Mouse (Mus musculus) limb, embryonic 10.5 days (tissue): ENCODE results near the gene Mdh2. TPM values are rescaled to one million over a fixed set of nuclear protein-coding genes. Genes with fewer than 3 reads are reported as not detected.

Experiments used
- DNase-seq: peaks from one replicate; pipeline ENCODE4 v3.0.0-alpha.2; 2017; ENCODE audit warnings: low spot score
- H3K27ac ChIP-seq: fragments of 300-500 bp; sonication (generic); 2 replicates; pipeline ENCODE4 v1.5.1; 2016; ENCODE audit warnings: mild to moderate bottlenecking
- H3K27me3 ChIP-seq: fragments of 300-500 bp; sonication (generic); 2 replicates; pipeline ENCODE4 v1.6.1; 2016; ENCODE audit warnings: low read depth, mild to moderate bottlenecking; ENCODE audit not compliant: poor library complexity, severe bottlenecking
- H3K36me3 ChIP-seq: fragments of 300-500 bp; sonication (generic); 2 replicates; pipeline ENCODE4 v1.6.1; 2016; ENCODE audit warnings: mild to moderate bottlenecking, moderate library complexity
- H3K4me1 ChIP-seq: fragments of 300-500 bp; sonication (generic); 2 replicates; pipeline ENCODE4 v1.6.1; 2016
- H3K4me3 ChIP-seq: fragments of 300-500 bp; sonication (generic); 2 replicates; pipeline ENCODE4 v1.5.1; 2016; ENCODE audit warnings: mild to moderate bottlenecking, moderate library complexity
- H3K9me3 ChIP-seq: fragments of 300-500 bp; sonication (generic); replicated peaks from 2 replicates; pipeline ENCODE4 v1.6.1; 2016; ENCODE audit warnings: mild to moderate bottlenecking
- WGBS: fragments of 180-500 bp; shearing (Covaris S2); methylation state at CpG from one replicate; pipeline ENCODE4 v1.1.7; 2016; 5-methylcytosine and 5-hydroxymethylcytosine counted together
- polyA plus RNA-seq: library from polyadenylated mRNA; unstranded; fragments of >200 nt; fragmentation: Nextera tagmentation; extraction: Ambion mirVana; gene quantifications from 2 replicates; pipeline ENCODE4 v1.2.1, GENCODE M21; 2016

Mdh2 gene
- polyA plus RNA-seq, 1 experiment from 2014 or later, result 600 TPM

DNA sequence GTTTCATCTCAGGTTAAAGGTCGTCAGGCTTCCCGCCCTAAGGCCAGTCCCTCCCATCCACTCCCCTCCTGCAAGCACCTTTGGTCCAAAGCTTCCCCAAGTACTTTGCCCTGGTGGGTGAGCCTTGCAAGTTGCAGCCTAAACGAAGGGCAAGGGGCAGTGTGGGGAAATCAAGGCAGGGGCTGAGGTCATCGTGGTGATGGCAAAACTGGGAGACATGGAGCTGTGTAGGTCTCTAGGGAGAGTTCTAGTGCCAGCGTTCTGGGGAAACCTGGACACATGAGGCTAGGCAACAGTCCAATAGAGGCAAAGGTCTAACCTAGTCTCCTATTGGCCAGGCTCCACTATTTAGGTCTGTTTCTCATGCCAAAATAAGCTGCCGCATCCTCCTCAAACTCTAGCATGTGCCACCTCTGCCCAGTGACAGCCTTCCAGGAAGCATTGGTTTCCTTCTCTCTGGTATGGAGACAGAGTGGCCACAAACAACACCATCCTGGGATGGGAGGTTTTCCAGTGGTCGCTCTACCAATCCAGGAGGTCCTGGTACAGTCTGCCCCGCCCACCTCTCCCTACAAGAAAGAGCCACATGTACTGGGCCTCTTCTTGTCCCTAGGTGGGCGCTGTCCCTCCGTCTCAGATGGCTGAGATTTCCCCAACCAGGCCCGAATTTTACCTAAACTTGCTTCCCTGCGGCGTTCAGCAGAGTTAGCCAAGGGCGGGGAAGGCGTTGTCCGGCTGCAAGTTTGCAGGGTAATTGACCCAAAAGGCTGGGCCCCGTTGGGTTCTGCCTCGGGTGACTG lies 35.1 kb upstream of the Mdh2 start:
- peaks cover 5% of the 10 kb centered on the region for H3K27me3 ChIP-seq
- no peaks in the 10 kb centered on the region for H3K9me3 ChIP-seq
- peak overlapping the region; percentile 83 for H3K27ac ChIP-seq
- peak overlapping the region; percentile 82 for H3K4me3 ChIP-seq
- peaks cover 27% of the 10 kb centered on the region for H3K4me1 ChIP-seq
- peak; percentile 54 for DNase-seq
- WGBS, result 21% methylated on average over 18 of the region's 18 CpGs
- H3K36me3 ChIP-seq, result peaks cover 26% of the 10 kb centered on the region

DNA sequence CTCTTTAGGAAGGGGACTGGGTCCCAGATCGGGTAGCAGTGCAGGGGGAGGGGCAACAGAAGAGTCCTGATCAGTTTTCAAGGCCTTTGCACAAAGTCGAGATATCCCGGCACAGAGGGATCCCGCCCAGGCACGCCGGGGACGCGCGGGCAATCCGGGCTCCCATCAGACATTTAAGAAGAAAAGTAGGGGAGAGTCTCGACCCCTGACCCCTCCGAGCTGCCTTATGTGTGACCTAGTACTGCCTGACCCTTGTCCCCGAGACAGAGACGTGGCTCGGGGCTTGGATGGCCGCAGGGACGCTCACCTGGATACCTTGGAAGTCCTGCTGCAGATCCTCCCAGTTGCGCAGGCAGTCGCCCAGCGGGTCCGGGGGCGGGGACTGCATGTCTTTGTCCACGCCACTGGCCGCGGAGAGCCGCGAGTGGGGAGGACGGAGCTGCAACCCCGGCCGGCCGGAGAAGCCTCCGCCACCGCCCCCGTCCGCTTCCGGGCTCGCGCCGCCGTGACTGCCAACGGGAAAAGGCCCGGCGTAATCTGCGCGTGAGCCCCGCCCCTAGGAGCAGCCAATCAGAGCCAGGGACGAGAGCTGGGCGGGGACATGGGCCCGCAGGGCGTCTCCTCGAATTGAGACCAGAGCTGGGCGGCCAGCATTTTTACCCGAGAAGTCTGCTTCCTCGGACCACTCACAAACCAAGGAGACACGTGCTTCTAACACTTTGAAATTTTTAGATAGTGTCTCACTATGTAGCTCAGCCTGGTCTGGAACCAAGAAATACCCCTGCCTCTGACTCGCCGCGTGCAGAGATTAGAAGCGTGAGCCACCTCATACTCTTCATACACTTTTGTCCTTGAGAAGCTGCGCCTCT lies 34.3 kb upstream of the Mdh2 start, which contains the start of gene Tmem120a:
TSS of gene Tmem120a (minus strand) at position 708 of the 869 bp plus-strand sequence.
- peak within 1 kb of the TSS; percentile 82 for H3K4me3 ChIP-seq
- no peaks in the 10 kb centered on the region for H3K9me3 ChIP-seq
- WGBS, result under 1% methylated on average over 60 of the region's 60 CpGs
- peak within 1 kb of the TSS; percentile 83 for H3K27ac ChIP-seq
- H3K36me3 ChIP-seq, result peaks cover 24% of the 10 kb centered on the region
- peak; percentile 94 for DNase-seq
- H3K27me3 ChIP-seq, result peaks cover 5% of the 10 kb centered on the region
- H3K4me1 ChIP-seq, result peaks cover 27% of the 10 kb centered on the region

DNA sequence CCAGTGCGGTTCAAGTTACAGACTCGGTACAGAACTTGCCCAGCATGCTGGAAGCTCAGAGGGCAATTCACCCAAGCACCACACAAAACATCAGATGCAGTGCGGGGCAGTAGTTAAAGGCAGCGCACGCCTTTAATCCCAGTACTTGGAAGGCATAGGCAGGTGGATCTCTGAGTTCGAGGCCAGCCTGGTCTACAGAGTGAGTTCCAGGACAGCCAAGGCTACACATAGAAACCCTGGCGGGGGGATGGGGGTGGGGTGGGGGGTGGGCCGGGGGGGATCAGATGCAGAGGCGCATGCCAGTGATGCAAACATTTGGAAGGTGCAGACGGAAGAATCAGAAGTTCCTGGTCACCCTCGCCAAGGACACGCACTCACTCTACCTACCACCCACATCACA lies 33.5 kb upstream of the Mdh2 start:
- no peak for DNase-seq
- H3K36me3 ChIP-seq, result peaks cover 19% of the 10 kb centered on the region
- H3K4me3 ChIP-seq, result peak overlapping the region; percentile 82
- H3K9me3 ChIP-seq, result no peaks in the 10 kb centered on the region
- 17% methylated on average over 12 of the region's 12 CpGs for WGBS
- H3K4me1 ChIP-seq, result peaks cover 27% of the 10 kb centered on the region
- peak overlapping the region; percentile 83 for H3K27ac ChIP-seq
- H3K27me3 ChIP-seq, result peaks cover 5% of the 10 kb centered on the region

DNA sequence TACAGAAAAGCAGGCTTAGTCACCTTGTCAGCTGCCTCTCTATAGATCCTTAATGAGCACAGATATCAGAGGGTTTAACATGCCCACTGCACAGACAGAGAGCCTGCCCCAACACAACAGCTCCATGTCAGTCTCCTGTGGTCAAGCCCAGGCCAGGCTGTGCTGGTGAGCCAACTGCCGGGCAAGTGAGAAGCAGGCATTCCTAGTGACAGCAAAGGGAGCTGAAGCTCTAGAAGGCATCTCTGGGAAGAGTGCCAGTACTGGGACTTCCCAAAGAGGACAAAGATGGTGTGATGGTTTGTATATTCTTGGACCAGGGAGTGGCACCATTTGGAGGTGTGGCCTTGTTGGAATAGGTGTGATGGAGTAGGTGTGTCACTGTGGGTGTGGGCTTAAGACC lies 27.2 kb upstream of the Mdh2 start:
- Histone ChIP-seq H3K27me3 (peaks cover under 1% of the 10 kb centered on the region; the same call in 1 of the 2 replicates), H3K9me3 (no peaks in the 10 kb centered on the region), H3K27ac (no peak overlapping the region), H3K4me3 (no peak overlapping the region), H3K4me1 (no peaks in the 10 kb centered on the region), H3K36me3 (no peaks in the 10 kb centered on the region)
- 83% methylated on average over 1 of the region's 1 CpGs for WGBS
- DNase-seq, result no peak

DNA sequence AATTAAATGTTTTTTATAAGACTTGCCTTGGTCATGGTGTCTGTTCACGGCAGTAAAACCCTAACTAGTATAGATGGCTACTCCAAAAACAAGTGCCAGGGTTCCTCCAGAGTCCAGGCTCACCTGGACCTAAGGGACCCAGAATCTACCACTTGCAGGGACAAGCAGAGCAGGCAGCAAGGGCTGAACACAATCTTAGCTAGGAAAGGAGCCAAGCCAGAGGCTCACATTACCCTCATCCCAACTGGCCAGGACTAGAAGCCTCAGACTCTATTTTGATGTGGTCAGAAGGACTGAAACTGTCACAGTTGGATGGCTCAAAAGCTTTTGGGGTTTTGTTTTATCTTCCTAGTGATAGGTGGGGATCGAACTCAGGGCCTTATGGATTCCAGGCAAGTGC lies 26.7 kb upstream of the Mdh2 start:
- no peaks in the 10 kb centered on the region for H3K4me1 ChIP-seq
- H3K36me3 ChIP-seq, result no peaks in the 10 kb centered on the region
- no peaks in the 10 kb centered on the region for H3K9me3 ChIP-seq
- H3K4me3 ChIP-seq, result no peak overlapping the region
- H3K27me3 ChIP-seq, result no peaks in the 10 kb centered on the region
- WGBS, result 77% methylated on average over 2 of the region's 2 CpGs
- no peak for DNase-seq
- no peak overlapping the region for H3K27ac ChIP-seq

DNA sequence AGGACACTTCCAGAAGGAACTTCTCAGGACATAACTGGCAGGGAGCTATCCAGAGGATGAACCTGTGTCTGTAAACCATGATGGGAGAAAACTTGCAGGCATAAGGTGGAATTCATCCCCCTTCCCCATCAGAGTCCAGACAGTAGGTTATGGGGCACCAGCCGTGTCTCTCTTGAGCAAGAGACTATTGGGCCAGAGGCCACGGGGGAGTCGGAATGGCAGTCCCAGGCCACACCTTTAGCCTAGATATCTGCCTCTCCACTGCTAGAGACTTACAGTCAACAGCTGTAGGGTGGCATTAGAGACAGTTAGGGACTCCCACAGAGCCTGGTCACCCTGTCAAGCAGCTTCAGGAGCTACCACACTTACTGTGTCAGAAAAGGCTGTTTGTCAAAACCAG lies 16.4 kb upstream of the Mdh2 start:
- no peak for DNase-seq

DNA sequence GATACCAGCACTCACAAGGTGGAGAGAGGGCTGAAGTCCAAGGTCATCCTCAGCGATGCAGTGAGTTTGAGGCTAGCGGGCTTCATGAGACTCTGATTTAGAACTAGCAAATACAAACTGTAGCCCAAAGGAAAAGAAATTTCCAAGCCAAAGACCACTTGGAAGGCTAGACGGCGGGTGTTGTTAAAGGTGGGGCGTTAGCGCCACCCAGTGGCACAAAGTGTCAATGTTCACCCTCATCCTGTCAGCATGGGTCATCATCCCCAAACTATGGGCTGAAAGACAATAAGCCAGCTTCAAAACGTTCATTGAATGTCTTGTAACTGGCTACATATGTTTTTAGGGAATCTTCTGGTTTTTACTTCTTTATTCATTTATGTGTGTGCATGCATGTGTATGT lies 14.8 kb upstream of the Mdh2 start:
- H3K4me1 ChIP-seq, result no peaks in the 10 kb centered on the region
- H3K27ac ChIP-seq, result no peak overlapping the region
- no peak overlapping the region for H3K4me3 ChIP-seq
- 4% methylated on average over 7 of the region's 7 CpGs for WGBS
- no peaks in the 10 kb centered on the region for H3K36me3 ChIP-seq
- no peaks in the 10 kb centered on the region for H3K27me3 ChIP-seq
- peak; percentile 87 for DNase-seq
- no peaks in the 10 kb centered on the region for H3K9me3 ChIP-seq

More for the DNA sequence above, 16.4 kb upstream of the Mdh2 start:
- Histone ChIP-seq H3K36me3 (no peaks in the 10 kb centered on the region), H3K9me3 (no peaks in the 10 kb centered on the region), H3K27ac (no peak overlapping the region), H3K4me3 (no peak overlapping the region), H3K4me1 (no peaks in the 10 kb centered on the region), H3K27me3 (no peaks in the 10 kb centered on the region)
- 71% methylated on average over 3 of the region's 3 CpGs for WGBS

DNA sequence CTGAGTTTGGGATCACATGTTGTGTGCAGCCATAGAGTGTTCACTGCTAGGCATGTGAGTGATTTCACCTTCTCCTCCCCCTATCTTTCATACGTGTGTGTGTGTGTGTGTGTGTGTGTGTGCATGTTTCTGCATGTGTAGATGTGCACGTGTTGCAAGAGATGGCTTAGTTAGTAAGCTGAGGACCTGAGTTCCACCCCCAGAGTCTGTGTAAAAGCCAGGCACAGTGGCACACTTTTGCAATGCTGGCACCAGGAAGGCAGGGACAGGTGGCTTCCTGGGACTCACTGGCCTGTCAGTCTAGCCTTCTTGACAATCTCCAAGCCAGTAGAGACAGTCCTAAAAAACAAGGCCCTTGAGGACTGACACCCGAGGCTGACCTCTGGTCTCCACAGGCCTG lies 13.3 kb upstream of the Mdh2 start:
- Histone ChIP-seq H3K4me1 (no peaks in the 10 kb centered on the region), H3K27ac (no peak overlapping the region), H3K36me3 (no peaks in the 10 kb centered on the region), H3K27me3 (no peaks in the 10 kb centered on the region), H3K9me3 (no peaks in the 10 kb centered on the region), H3K4me3 (no peak overlapping the region)
- DNase-seq, result no peak
- WGBS, result 75% methylated on average over 3 of the region's 3 CpGs

DNA sequence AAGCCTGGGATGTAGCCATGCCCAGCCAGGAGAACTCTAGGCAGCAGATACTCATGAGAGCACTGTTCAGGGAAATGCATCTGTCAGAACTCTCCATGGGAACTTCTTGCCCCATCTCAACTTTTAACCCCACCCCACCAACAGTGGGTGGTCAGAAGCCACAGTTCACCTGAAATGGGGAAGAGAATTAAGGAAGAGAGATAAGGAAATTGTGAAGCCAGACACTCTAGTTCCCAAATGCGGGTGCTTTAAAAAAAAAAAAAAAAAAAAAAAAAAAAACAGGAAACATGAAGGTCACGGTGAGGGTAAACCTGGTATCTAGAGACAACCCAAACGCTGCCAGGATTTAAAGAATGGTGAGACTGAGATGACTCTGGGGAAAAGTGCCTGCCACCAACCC lies 5.8 kb upstream of the Mdh2 start:
- WGBS, result 72% methylated on average over 3 of the region's 3 CpGs
- Histone ChIP-seq H3K4me3 (no peak overlapping the region), H3K27ac (no peak overlapping the region), H3K4me1 (peaks cover 3% of the 10 kb centered on the region), H3K36me3 (no peaks in the 10 kb centered on the region), H3K27me3 (no peaks in the 10 kb centered on the region), H3K9me3 (no peaks in the 10 kb centered on the region)
- no peak for DNase-seq

DNA sequence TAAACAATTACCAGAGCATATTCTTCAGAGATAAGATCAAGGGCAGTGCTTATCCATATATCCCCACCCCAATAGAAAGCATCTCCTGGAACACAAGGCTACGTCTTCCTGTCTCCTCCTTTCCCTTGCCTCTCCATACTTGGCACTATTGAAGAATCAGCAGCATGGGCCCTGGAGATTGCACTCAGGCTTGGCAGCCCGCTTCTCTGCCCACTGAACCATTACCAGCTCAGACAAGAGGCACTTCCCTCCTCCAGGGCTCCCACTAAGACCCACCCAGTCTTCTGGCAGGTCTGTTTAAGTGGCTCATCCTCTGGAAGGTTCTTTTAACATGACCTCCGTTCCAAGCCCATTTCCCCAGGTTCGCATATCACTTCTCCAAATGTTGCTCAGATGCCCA lies 1.7 kb upstream of the Mdh2 start:
- Histone ChIP-seq H3K27me3 (no peaks in the 10 kb centered on the region), H3K27ac (no peak overlapping the region), H3K36me3 (peaks cover 13% of the 10 kb centered on the region), H3K4me1 (peaks cover 22% of the 10 kb centered on the region), H3K4me3 (no peak overlapping the region), H3K9me3 (no peaks in the 10 kb centered on the region)
- WGBS, result 91% methylated on average over 4 of the region's 4 CpGs
- no peak for DNase-seq

DNA sequence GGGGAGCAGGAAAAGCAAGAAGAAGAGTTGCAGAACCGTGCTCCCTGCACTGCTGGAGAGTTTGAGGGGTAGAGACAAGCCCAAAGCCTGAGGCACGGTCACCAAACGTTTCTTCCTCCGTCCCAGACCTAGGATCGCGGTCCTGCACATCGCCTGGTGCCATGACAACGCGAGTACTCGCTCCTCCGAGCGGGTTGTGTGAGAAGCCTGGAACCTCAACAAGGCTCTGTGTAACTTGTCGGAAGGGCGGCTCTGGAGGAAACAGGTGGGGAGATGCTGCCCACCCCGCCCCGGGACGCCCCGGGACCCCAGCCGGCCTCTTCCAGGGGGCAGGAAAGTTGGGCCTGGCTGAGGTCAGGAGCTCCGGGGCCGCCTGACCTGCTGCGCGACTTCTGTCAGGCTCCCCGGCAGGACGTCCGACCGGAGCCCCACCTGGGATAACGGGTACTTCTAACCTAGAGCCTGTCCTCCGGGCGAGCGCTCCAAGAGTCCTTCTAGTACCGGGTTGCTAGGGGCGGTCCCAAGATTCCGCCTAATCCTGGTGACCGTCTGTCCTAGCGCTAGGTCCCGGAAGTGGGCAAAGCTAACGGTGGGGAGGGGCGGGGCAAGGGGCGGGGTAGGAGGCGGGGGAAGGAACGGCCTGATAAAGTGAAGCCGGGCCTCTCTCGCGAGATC lies 347 bp upstream of the Mdh2 start, which contains the start of gene Styxl1:
TSS of gene Styxl1 (minus strand) at position 590 of the 675 bp plus-strand sequence.
- Histone ChIP-seq H3K4me3 (peak within 1 kb of the TSS; percentile 91), H3K27ac (peak within 1 kb of the TSS; percentile 94), H3K4me1 (peaks cover 22% of the 10 kb centered on the region), H3K9me3 (no peaks in the 10 kb centered on the region), H3K27me3 (no peaks in the 10 kb centered on the region), H3K36me3 (peaks cover 27% of the 10 kb centered on the region)
- WGBS, result under 1% methylated on average over 45 of the region's 45 CpGs
- no peak for DNase-seq

DNA sequence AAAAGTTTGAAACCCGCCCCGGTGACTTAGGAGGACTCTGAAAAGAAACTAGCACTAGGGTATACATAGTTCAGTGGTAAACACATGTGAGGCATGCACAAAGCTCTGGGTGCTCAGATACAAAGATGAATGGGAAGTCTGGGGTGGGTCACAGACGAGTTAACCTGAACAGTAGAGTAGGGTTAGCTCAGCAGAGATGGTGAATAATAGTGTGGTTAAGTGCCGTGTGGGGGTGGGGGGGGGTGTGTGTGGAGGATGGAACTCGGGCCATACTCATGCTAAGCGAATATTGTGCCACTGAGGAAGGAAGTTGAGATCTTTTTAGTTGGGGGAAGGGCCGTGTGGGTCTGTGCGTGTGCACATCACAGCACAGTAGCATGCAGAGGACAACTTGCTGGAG lies 2.1 kb downstream of the Mdh2 start:
- Histone ChIP-seq H3K4me3 (no peak overlapping the region; the same call in 1 of the 2 replicates), H3K36me3 (peaks cover 51% of the 10 kb centered on the region), H3K27ac (no peak overlapping the region), H3K4me1 (peaks cover 22% of the 10 kb centered on the region), H3K9me3 (no peaks in the 10 kb centered on the region), H3K27me3 (no peaks in the 10 kb centered on the region)
- DNase-seq, result no peak
- WGBS, result 90% methylated on average over 8 of the region's 8 CpGs
